Mouse (Mus musculus) heart, postnatal 36 days (tissue): ENCODE measurements around the gene Fxyd1. TPM values are rescaled to one million over a fixed set of nuclear protein-coding genes. Genes with fewer than 3 reads are reported as not detected.

Source experiments
- DNase-seq, 2 experiments: peaks; one replicate each; pipeline ENCODE4 v3.0.0; 2021 to 2022
- intact Hi-C: fragments of 180-260 bp; cut with DNase I; formaldehyde crosslinking; loops from one replicate; pipeline ENCODE4 v1.15.1; 2025
- total RNA-seq, 2 experiments: library from RNA; stranded (reverse); gene quantifications; 2 replicates each; pipeline ENCODE4 v1.2.3; 2021

Gene Fxyd1
- total RNA-seq, 2 experiments from 2014 or later, result 863 to 996 TPM

DNA sequence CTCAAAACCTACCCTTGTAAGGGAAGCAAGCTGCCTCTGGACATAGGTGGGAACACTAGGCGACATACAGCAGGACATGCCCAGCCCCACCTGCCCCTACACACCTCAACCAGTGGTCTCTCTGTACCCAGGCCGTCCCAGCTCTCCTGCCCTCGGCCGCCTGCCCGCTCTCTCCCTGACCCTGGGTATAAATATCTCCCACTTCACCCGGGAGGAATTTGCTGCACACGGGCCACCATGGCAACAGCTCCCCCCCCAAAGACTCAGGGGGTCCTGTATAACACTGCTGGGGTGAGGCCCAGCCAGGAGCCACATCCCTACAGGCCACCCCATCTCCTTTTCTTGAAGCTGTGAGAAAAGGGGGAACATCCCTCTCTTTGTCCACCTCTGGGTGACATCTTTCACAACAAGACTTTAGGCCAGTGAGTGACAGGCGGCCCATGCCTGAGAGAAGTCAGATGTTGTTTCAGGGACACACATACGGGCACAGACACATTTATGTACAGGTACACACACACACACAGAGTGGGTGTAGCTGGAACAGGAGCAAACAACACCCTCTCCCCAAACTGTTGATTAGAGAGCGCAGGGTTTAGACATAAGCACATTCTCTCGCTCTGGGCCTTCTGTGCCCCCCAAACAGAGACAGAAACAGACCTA is 2.2 kb downstream of the Fxyd1 start:
- peak; percentile 58 to 69 for DNase-seq
- intact Hi-C loops, result loop anchor here (5.0 kb wide), 1 partner anchor 97 kb away; the partner anchor contains the start of gene Usf2

GRCm38 (mm10) chr7:31053882-31054447 is 3.0 kb downstream of the Fxyd1 start:
- intact Hi-C loops, result loop anchor here (5.0 kb wide), 1 partner anchor 97 kb away; the partner anchor contains the start of gene Usf2
- peak in 1 of 2 experiments; percentile 43 for DNase-seq

DNA sequence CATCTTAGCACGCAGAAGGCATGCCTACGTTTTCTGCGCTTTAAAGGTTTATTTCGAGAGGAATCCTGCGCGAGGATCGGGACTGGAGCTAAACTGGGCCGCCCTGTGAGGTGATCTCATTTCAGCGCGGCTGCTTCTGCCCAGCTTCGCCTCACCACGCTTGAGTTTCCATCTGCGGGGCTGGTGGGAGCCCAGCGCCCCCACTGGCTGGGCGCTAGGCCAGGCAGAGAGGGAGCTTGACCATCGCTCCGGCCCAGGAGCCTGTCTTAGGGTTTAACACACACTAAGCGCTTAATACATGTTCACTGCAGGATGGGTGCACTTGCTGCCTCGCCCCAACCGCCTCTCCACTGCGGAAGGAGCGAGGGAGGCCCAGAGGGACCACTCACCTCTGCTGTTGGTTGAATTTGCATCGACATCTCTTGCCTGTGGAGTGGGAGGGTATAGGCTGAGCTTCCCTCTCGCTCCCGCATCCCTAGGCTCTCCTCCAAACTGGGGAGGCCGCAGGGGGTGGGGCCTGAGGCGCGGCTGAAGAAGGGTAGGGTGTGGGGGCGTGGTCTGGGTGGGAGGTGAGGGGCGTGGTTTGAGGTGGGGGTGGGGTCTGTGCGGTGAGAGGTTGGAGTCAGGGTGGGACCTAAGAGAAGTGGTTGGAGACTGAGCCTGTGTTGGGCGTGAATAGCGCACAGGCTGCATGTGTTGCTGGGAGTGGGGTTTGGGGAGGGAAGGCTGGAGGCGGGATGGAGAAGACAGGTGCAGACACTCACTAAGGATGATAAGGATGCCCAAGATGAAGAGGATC is 4.2 kb downstream of the Fxyd1 start:
- DNase-seq, result peak in 1 of 2 experiments; percentile 48
- intact Hi-C loops, result loop anchor here (5.0 kb wide), 1 partner anchor 96 kb away; the partner anchor contains the start of gene Usf2

DNA sequence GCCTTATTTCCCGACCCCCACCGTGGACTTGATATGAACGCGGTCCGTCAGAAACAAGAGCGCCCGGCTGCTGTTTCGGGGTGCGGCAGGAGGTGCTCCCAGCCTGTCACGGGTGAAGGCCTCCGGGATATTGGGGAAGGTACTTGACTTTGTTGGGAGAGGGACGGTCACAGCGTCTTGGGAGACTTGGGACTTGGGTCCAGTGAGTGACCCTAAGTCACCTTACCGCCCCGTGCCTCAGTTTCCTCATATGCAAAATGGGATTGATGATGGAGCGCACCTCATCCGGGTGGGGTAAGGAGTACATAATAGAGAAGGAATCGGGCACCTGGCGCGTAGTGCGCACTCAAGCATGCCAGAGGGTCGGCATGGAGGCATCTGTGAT is 4.8 kb downstream of the Fxyd1 start:
- DNase-seq, result no peak
- intact Hi-C loops, result loop anchor here (5.0 kb wide), 1 partner anchor 95 kb away; the partner anchor contains the start of gene Usf2

GRCm38 (mm10) chr7:31051321-31052021 is 5.5 kb downstream of the Fxyd1 start, which contains the start of gene Fxyd7:
Fxyd7 (minus strand) TSS chr7:31051467.
- DNase-seq, result no peak
- intact Hi-C loops, result loop anchor here (2.0 to 5.0 kb wide), 2 partner anchors 77 to 94 kb away; partner anchors contain the start of gene Usf2

DNA sequence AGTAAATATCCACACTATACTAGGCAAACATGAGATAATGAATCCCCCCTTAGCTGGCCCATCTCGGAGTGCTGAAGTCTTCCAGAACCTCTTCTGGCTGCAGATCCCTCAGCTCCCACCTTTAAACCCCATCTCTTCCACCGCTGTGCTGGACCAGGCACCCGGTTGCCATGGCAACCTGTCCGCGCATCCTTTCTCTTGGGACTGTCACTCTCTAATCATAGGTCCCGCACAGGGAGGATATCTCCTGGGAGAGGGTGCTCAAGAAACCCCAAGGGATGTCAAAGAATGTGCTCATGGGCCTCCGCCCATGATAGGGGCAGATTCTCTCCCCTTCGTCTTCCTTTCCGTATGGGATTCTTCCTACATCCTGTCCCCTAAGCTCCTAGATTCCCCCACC is 6.1 kb downstream of the Fxyd1 start:
- intact Hi-C loops, result loop anchor here (2.0 to 5.0 kb wide), 2 partner anchors 76 to 94 kb away; partner anchors contain the start of gene Usf2

DNA sequence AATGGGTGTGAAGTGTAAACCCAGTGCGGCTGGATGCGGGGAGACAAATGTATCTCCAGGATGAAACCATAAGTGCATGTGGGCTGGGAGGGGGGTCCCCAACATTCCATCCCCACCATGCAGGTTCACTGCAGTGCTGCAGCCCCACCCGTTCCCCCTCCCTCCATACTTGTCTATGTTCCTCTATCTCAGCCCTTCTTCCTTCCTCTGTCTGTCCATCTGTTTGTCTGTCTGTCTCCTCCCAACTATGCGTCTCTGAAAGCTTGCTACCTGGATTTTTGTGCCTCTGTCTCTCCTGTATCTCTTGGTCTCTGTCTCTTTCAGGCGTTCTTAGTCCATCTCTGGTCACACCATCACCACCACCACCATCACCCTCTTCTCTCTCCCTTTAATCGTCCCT is 6.5 kb downstream of the Fxyd1 start:
- intact Hi-C loops, result loop anchor here (2.0 to 5.0 kb wide), 2 partner anchors 76 to 93 kb away; partner anchors contain the start of gene Usf2
- no peak for DNase-seq

More for the DNA sequence above, 6.1 kb downstream of the Fxyd1 start:
- DNase-seq, result no peak

GRCm38 (mm10) chr7:31049846-31050281 is 7.1 kb downstream of the Fxyd1 start:
- intact Hi-C loops, result loop anchor here (2.0 to 5.0 kb wide), 2 partner anchors 75 to 93 kb away; partner anchors contain the start of gene Usf2
- DNase-seq, result no peak

GRCm38 (mm10) chr7:31049135-31049845 is 7.7 kb downstream of the Fxyd1 start:
- intact Hi-C loops, result no loop called here
- DNase-seq, result no peak

- intact Hi-C loops, result no loop called here
- no peak for DNase-seq
These were observed 14.5 kb downstream of the Fxyd1 start, which contains the start of gene Fxyd5 for GRCm38 (mm10) chr7:31042431-31042910. Fxyd5 (minus strand) TSS chr7:31042481.

DNA sequence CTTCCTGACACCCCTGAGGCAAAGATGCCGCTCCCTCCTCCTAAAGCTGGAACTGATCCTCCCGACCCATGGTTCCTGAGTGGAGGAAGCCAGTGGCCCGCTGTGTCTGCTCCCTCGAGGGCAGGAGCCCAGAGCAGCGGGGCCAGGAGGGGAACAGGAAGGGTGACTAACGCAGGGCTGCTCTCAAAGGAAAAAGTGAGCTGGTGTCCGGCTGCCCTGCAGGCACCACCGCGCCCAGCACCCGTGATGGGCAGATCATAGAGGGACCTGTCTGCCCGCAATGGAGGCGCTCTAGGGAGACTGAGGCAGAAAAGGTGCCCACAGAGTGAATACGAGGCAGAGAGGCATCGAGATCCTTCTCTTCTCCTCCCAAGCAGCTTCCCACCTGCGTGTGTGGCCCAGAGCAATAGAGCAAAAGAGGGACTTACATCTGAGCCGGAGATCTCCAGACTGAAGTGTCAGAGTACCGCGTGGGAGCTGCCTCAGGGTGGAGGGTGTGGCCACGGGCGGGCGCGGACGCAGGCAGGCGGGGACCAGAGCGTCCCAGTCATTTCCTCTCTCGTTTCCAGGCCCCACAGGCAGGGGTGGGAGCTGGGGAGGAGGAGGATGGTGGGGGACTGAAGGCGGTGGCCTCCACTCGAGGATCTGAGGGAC is 15.2 kb downstream of the Fxyd1 start:
- intact Hi-C loops, result no loop called here
- DNase-seq, result peak; percentile 73 to 76

DNA sequence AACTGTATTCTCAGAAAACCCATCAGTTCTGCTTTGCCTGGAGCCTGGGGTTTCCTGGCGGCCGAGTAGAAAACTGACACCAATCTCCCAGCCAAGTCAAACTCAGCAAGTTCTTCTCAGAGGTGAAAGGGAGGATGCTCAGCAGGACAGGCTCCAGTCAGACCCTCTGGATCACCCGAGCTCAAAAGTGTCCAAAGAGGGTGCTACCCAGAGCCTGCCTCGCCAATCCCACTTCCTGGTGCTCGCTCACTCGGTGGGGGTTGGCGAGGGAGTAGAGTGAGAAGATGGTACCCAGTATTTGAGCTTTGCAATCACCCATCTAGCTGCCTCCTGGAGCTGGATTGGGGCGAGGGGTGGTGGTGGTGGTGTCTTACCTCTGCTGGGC is 16.0 kb downstream of the Fxyd1 start:
- intact Hi-C loops, result no loop called here
- no peak for DNase-seq

GRCm38 (mm10) chr7:31040281-31041022 is 16.5 kb downstream of the Fxyd1 start:
- intact Hi-C loops, result no loop called here

GRCm38 (mm10) chr7:31039011-31039410 is 18.0 kb downstream of the Fxyd1 start:
- DNase-seq, result no peak

More at GRCm38 (mm10) chr7:31040281-31041022, 16.5 kb downstream of the Fxyd1 start:
- no peak for DNase-seq

DNA sequence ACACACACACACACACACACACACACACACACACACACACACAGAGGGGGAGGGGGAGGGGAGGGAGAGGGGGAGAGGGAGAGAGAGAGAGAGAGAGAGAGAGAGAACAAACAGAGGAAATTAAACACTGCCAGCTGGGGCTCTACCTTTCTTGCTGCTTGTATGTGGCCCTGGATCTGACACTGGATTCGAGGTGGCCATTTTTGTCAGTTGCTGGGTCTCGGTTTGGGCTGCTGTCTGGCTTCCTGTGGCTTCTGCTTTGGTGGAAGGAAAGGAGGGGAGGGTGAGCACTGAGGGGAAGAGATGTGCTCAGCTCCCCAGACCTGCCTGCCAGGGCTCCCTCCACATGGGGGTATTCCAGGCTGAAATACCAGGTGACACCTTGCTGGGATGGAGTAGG is 19.3 kb downstream of the Fxyd1 start:
- DNase-seq, result no peak
- intact Hi-C loops, result no loop called here

More at GRCm38 (mm10) chr7:31039011-31039410, 18.0 kb downstream of the Fxyd1 start:
- intact Hi-C loops, result no loop called here

DNA sequence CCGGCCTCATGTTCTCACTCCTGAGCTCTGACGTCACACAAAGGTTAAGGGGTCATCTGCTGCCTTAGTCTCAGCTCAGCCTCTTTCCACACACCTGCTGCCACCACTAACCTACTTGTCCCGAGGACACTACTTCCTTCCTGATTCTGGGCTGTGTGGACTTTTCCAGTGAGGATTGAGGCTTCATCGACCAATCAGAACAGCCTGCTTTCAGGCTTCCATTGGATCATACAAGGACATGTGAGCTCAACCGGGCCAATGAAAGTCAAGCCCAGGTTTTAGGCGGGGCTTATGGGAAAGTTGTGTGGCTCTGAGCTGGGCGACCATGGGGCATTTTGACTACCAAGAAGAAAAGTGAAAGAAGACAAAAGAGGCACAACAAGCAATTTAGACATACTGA is 20.1 kb downstream of the Fxyd1 start:
- DNase-seq, result no peak
- intact Hi-C loops, result no loop called here

DNA sequence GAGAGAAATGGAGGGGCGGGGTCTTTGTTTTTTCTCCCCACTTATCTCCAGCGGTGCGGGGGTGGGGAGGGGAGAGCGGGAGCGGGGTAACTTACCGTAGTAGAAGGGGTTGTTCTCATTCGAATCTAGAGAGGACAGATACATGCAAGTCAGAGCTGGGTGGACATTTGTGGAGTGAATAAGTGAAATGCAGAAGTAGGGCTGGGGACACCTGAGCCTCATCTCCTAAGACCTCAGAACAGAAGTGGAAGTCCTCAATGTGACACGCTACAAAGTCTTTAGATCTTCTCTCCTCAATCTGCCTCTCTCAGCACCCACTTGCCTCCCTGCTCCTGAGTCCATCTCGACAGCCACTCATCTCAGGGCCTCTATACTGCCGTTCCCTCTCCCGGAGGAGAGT is 21.7 kb downstream of the Fxyd1 start:
- intact Hi-C loops, result no loop called here
- DNase-seq, result no peak

GRCm38 (mm10) chr7:31034789-31035188 is 22.2 kb downstream of the Fxyd1 start:
- intact Hi-C loops, result no loop called here
- no peak for DNase-seq
